Mouse (Mus musculus): ENCODE measurements at regions not wholly inside any gene's neighbourhood (a gene's known extent, or its start where the extent isn't known, plus 50 kb on each side); places are given as distances from the start of the nearest gene placed in this dataset.

GRCm38 (mm10) chr13:112003445-112003844, 194.7 kb upstream of the Map3k1 start:
- DNase-seq (ENCODE audit: low spot score) = no peak

GRCm38 (mm10) chr13:112004126-112004525, 195.3 kb upstream of the Map3k1 start:
- no peak for DNase-seq (ENCODE audit: low spot score)

GRCm38 (mm10) chr13:112005421-112005820, 196.6 kb upstream of the Map3k1 start:
- DNase-seq (ENCODE audit: low spot score) = no peak

- DNase-seq (ENCODE audit: low spot score) = no peak
Measured at GRCm38 (mm10) chr13:112008806-112009205, 200.0 kb upstream of the Map3k1 start.

GRCm38 (mm10) chr13:112009288-112009687, 200.5 kb upstream of the Map3k1 start:
- DNase-seq (ENCODE audit: low spot score) = no peak

GRCm38 (mm10) chr13:112010464-112010863, 201.7 kb upstream of the Map3k1 start:
- no peak for DNase-seq (ENCODE audit: low spot score)

GRCm38 (mm10) chr13:112012640-112013039, 203.8 kb upstream of the Map3k1 start:
- DNase-seq (ENCODE audit: low spot score) = no peak

- DNase-seq (ENCODE audit: low spot score) = no peak
Measured at GRCm38 (mm10) chr13:112015083-112015482, 206.3 kb upstream of the Map3k1 start.

- DNase-seq (ENCODE audit: low spot score) = no peak
Measured at GRCm38 (mm10) chr13:112016280-112016679, 207.5 kb upstream of the Map3k1 start.

- DNase-seq (ENCODE audit: low spot score) = no peak
Measured at GRCm38 (mm10) chr13:112018497-112019281, 209.9 kb upstream of the Map3k1 start.

- DNase-seq (ENCODE audit: low spot score) = no peak
Measured at GRCm38 (mm10) chr13:112019575-112019974, 210.8 kb upstream of the Map3k1 start.

GRCm38 (mm10) chr13:112023171-112023570, 214.4 kb upstream of the Map3k1 start:
- no peak for DNase-seq (ENCODE audit: low spot score)

- no peak for DNase-seq (ENCODE audit: low spot score)
Measured at GRCm38 (mm10) chr13:112024667-112025585, 216.1 kb upstream of the Map3k1 start.

- DNase-seq (ENCODE audit: low spot score) = no peak
Measured at GRCm38 (mm10) chr13:112025586-112025950, 216.8 kb upstream of the Map3k1 start.

GRCm38 (mm10) chr13:112027736-112028135, 218.9 kb upstream of the Map3k1 start:
- no peak for DNase-seq (ENCODE audit: low spot score)

GRCm38 (mm10) chr13:112031061-112031460, 222.3 kb upstream of the Map3k1 start:
- no peak for DNase-seq (ENCODE audit: low spot score)

GRCm38 (mm10) chr13:112031631-112032320, 223.0 kb upstream of the Map3k1 start:
- DNase-seq (ENCODE audit: low spot score) = no peak

- DNase-seq (ENCODE audit: low spot score) = no peak
Measured at GRCm38 (mm10) chr13:112037731-112038380, 229.1 kb upstream of the Map3k1 start.

- no peak for DNase-seq (ENCODE audit: low spot score)
Measured at GRCm38 (mm10) chr13:112038556-112039304, 229.9 kb upstream of the Map3k1 start.

- no peak for DNase-seq (ENCODE audit: low spot score)
Measured at GRCm38 (mm10) chr13:112039422-112040145, 230.8 kb upstream of the Map3k1 start.
